Mouse (Mus musculus) embryonic facial prominence, embryonic 15.5 days (tissue): ENCODE data around the gene Sync. TPM values are rescaled to one million over a fixed set of nuclear protein-coding genes. Genes with fewer than 3 reads are reported as not detected.

ENCODE experiments used
- ATAC-seq: fragments of 200-750 bp; cut with Nextera tagmentation; 2 replicates; pipeline ENCODE4 v1.8.0; 2017; ENCODE audit warnings: low read depth, moderate TSS enrichment; ENCODE audit not compliant: insufficient number of reproducible peaks, low FRiP score, low TSS enrichment
- H3K27ac ChIP-seq: fragments of 300-500 bp; sonication (generic); replicated peaks from 2 replicates; pipeline ENCODE4 v1.5.1; 2015; ENCODE audit warnings: mild to moderate bottlenecking, inconsistent platforms
- H3K27me3 ChIP-seq: fragments of 300-500 bp; sonication (generic); 2 replicates; pipeline ENCODE4 v1.6.1; 2015; ENCODE audit warnings: inconsistent platforms
- H3K36me3 ChIP-seq: fragments of 300-500 bp; sonication (generic); 2 replicates; pipeline ENCODE4 v1.6.1; 2015; ENCODE audit warnings: mild to moderate bottlenecking, inconsistent platforms
- H3K4me1 ChIP-seq: fragments of 300-500 bp; sonication (generic); 2 replicates; pipeline ENCODE4 v1.6.1; 2015; ENCODE audit warnings: inconsistent platforms
- H3K4me2 ChIP-seq: fragments of 300-500 bp; sonication (generic); replicated peaks from 2 replicates; pipeline ENCODE4 v1.6.1; 2015; ENCODE audit warnings: mild to moderate bottlenecking, inconsistent platforms
- H3K4me3 ChIP-seq: fragments of 300-500 bp; sonication (generic); replicated peaks from 2 replicates; pipeline ENCODE4 v1.5.1; 2015; ENCODE audit warnings: mild to moderate bottlenecking, inconsistent platforms
- H3K9ac ChIP-seq: fragments of 300-500 bp; sonication (generic); 2 replicates; pipeline ENCODE4 v1.6.1; 2015; ENCODE audit warnings: inconsistent platforms
- H3K9me3 ChIP-seq: fragments of 300-500 bp; sonication (generic); replicated peaks from 2 replicates; pipeline ENCODE4 v1.6.1; 2016; ENCODE audit warnings: inconsistent platforms
- WGBS: fragments of 180-500 bp; shearing (Covaris S2); methylation state at CpG from one replicate; pipeline ENCODE4 v1.1.7; 2015; 5-methylcytosine and 5-hydroxymethylcytosine counted together
- polyA plus RNA-seq: library from polyadenylated mRNA; unstranded; fragments of >200 nt; fragmentation: Nextera tagmentation; extraction: Ambion mirVana; gene quantifications from 2 replicates; pipeline ENCODE4 v1.2.1, GENCODE M21; 2015

Sync gene
- polyA plus RNA-seq, 1 experiment from 2014 or later = 4.9 TPM

- peaks cover 15% of the 10 kb centered on the region for H3K36me3 ChIP-seq
- peaks cover 31% of the 10 kb centered on the region for H3K4me1 ChIP-seq
- peak overlapping the region; percentile 100 for H3K27ac ChIP-seq
- H3K9ac ChIP-seq = peak overlapping the region; percentile 55
- 37% methylated on average over 14 of the region's 14 CpGs for WGBS
- H3K9me3 ChIP-seq = no peaks in the 10 kb centered on the region
- peak overlapping the region; percentile 95 for H3K4me3 ChIP-seq
- peak overlapping the region; percentile 79 for H3K4me2 ChIP-seq
- H3K27me3 ChIP-seq = no peaks in the 10 kb centered on the region
- ATAC-seq = no peak
Observed at GRCm38 (mm10) chr4:129336291-129336690, 48.9 kb downstream of the Sync start.

GRCm38 (mm10) chr4:129339743-129340142 lies 52.3 kb downstream of the Sync start:
- Histone ChIP-seq H3K27ac (no peak overlapping the region), H3K27me3 (no peaks in the 10 kb centered on the region)
- 94% methylated on average over 3 of the region's 3 CpGs for WGBS

GRCm38 (mm10) chr4:129341888-129342287 lies 54.5 kb downstream of the Sync start:
- WGBS = 94% methylated on average over 1 of the region's 1 CpGs
- Histone ChIP-seq H3K36me3 (peaks cover 38% of the 10 kb centered on the region), H3K4me3 (no peak overlapping the region), H3K27ac (no peak overlapping the region), H3K9me3 (no peaks in the 10 kb centered on the region), H3K4me2 (no peak overlapping the region), H3K4me1 (0 out of 2 replicates have a peak, but pooled peaks cover 4% of the 10 kb centered on the region), H3K9ac (no peak overlapping the region), H3K27me3 (no peaks in the 10 kb centered on the region)
- ATAC-seq = no peak

More at GRCm38 (mm10) chr4:129339743-129340142, 52.3 kb downstream of the Sync start:
- Histone ChIP-seq H3K9ac (no peak overlapping the region), H3K4me3 (no peak overlapping the region), H3K4me1 (peaks cover 4% of the 10 kb centered on the region; the same call in 1 of the 2 replicates), H3K36me3 (peaks cover 30% of the 10 kb centered on the region), H3K9me3 (no peaks in the 10 kb centered on the region), H3K4me2 (no peak overlapping the region)
- ATAC-seq = no peak

- Histone ChIP-seq H3K4me1 (no peaks in the 10 kb centered on the region), H3K9me3 (no peaks in the 10 kb centered on the region), H3K9ac (no peak overlapping the region), H3K4me3 (no peak overlapping the region), H3K27ac (no peak overlapping the region), H3K36me3 (peaks cover 41% of the 10 kb centered on the region), H3K27me3 (no peaks in the 10 kb centered on the region), H3K4me2 (no peak overlapping the region)
- 82% methylated on average over 2 of the region's 2 CpGs for WGBS
- no peak for ATAC-seq
Observed at GRCm38 (mm10) chr4:129342705-129343104, 55.3 kb downstream of the Sync start.

GRCm38 (mm10) chr4:129346481-129347154 lies 59.2 kb downstream of the Sync start:
- no peak overlapping the region for H3K27ac ChIP-seq
- no peak for ATAC-seq
- H3K27me3 ChIP-seq = no peaks in the 10 kb centered on the region
- H3K36me3 ChIP-seq = peaks cover 48% of the 10 kb centered on the region
- no peaks in the 10 kb centered on the region for H3K4me1 ChIP-seq
- H3K9ac ChIP-seq = no peak overlapping the region
- WGBS = 68% methylated on average over 15 of the region's 15 CpGs
- no peak overlapping the region for H3K4me3 ChIP-seq
- no peak overlapping the region for H3K4me2 ChIP-seq
- no peaks in the 10 kb centered on the region for H3K9me3 ChIP-seq

- Histone ChIP-seq H3K36me3 (peaks cover 39% of the 10 kb centered on the region), H3K4me3 (no peak overlapping the region), H3K27me3 (no peaks in the 10 kb centered on the region), H3K4me2 (no peak overlapping the region), H3K9me3 (no peaks in the 10 kb centered on the region), H3K4me1 (no peaks in the 10 kb centered on the region), H3K27ac (no peak overlapping the region), H3K9ac (no peak overlapping the region)
- ATAC-seq = no peak; the same call in 1 of the 2 replicates
- 15% methylated on average over 1 of the region's 1 CpGs for WGBS
Observed at GRCm38 (mm10) chr4:129350644-129351043, 63.2 kb downstream of the Sync start.

- WGBS = 74% methylated on average over 6 of the region's 6 CpGs
- Histone ChIP-seq H3K4me2 (no peak overlapping the region), H3K36me3 (peaks cover 40% of the 10 kb centered on the region), H3K4me1 (no peaks in the 10 kb centered on the region), H3K9me3 (no peaks in the 10 kb centered on the region), H3K4me3 (no peak overlapping the region), H3K27ac (no peak overlapping the region), H3K9ac (no peak overlapping the region), H3K27me3 (no peaks in the 10 kb centered on the region)
- ATAC-seq = no peak
Observed at GRCm38 (mm10) chr4:129351111-129351510, 63.7 kb downstream of the Sync start.

- Histone ChIP-seq H3K9me3 (no peaks in the 10 kb centered on the region), H3K4me3 (no peak overlapping the region), H3K36me3 (peaks cover 46% of the 10 kb centered on the region), H3K9ac (no peak overlapping the region), H3K4me2 (no peak overlapping the region), H3K27me3 (no peaks in the 10 kb centered on the region), H3K4me1 (no peaks in the 10 kb centered on the region), H3K27ac (no peak overlapping the region)
- 86% methylated on average over 12 of the region's 12 CpGs for WGBS
- ATAC-seq = no peak
Observed at GRCm38 (mm10) chr4:129353176-129353575, 65.8 kb downstream of the Sync start.

GRCm38 (mm10) chr4:129354236-129354635 lies 66.8 kb downstream of the Sync start:
- no peak overlapping the region for H3K9ac ChIP-seq
- H3K27ac ChIP-seq = no peak overlapping the region
- no peaks in the 10 kb centered on the region for H3K9me3 ChIP-seq
- no peak for ATAC-seq
- no peaks in the 10 kb centered on the region for H3K27me3 ChIP-seq
- no peak overlapping the region for H3K4me3 ChIP-seq
- H3K4me2 ChIP-seq = no peak overlapping the region
- WGBS = 78% methylated on average over 15 of the region's 15 CpGs
- no peaks in the 10 kb centered on the region for H3K4me1 ChIP-seq
- H3K36me3 ChIP-seq = peaks cover 50% of the 10 kb centered on the region

GRCm38 (mm10) chr4:129357613-129358163 lies 70.3 kb downstream of the Sync start:
- ATAC-seq = no peak
- Histone ChIP-seq H3K9me3 (no peaks in the 10 kb centered on the region), H3K36me3 (peaks cover 50% of the 10 kb centered on the region), H3K4me2 (no peak overlapping the region), H3K27ac (no peak overlapping the region), H3K9ac (no peak overlapping the region), H3K4me1 (no peaks in the 10 kb centered on the region), H3K27me3 (no peaks in the 10 kb centered on the region), H3K4me3 (no peak overlapping the region)
- 85% methylated on average over 15 of the region's 15 CpGs for WGBS
